Mouse (Mus musculus) stomach, postnatal 0 days (tissue): ENCODE measurements around the gene F2.

Experiments used
- CTCF ChIP-seq: IDR thresholded peaks from 2 replicates; pipeline ENCODE4 v1.5.1; 2016; ENCODE audit warnings: antibody characterized with exemption, low read depth, mild to moderate bottlenecking, moderate library complexity
- EP300 ChIP-seq: optimal IDR thresholded peaks from 2 replicates; pipeline ENCODE3; 2016; ENCODE audit warnings: antibody characterized with exemption

DNA sequence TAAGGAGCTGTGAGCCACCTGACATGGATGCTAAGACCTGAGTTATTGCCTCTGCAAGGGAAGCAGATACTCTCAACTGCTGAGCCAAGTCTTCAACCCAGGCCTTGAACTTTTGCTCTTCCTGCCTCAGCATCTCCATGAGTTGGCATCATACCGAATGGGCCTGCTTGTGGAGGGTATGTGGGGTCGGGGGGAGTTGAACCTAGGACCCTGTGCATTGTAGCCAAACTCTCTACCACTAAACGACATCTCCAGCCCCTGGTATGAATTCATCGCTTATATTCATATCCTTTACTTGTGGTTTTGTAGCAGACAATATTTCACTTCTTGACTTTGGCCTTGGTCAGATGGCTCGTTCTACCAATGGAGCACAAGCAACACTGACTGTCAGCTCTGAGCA, 4.4 kb downstream of the F2 start:
- no peak for TF ChIP-seq CTCF
- TF ChIP-seq EP300 = no peak
